ENCODE assay signal across 8 mouse cellular contexts in the genomic region with DNA sequence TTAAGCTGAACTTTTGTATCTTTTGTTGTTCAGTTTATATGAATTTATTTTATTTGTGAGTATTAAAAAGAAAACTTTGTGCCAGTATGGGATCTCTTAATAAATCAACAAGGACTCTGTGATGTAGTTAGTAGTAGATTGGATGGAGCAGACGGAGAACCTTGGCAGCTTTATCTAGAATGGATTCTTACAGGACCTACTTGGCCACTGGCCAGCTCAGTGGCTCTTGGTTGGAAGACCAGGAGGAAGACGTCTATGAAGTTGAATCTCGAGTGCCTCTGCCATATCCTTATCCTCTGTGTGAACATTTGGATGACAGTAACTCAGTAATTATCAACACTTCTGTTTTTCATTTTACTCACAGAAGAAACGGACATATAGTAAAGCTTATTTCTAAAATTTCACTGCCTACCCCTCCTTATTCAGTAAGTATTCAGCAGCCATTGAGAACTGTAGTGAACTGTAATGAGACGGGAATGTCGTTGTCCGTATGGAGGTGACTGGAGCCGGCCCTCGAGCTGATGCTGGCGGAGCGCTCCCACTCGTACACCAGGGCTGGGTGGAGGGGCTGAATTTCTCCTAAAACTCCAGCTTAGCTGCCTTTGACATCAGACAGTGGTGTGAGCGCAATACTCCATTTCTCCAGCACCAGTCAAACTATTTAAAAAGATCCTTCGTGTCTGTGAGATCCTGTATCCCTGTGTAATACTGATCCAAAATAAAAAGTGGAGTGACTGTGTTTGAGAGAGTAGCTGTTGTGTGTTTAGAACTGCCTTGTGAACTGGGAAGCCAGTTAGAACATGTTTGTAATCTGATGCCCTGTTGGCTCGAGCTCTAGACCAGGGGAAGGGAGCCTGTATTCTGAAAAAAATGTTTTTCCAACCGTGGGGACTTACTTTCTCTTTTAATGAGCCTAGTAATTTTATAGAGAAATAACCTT.
DNase-seq lines count a peak whose midpoint lies in the region; ATAC-seq and TF ChIP-seq lines count a peak whose summit lies in the region.

No protein-coding gene starts in this region.

- no peak for TF ChIP-seq CTCF in lung, embryonic 14.5 days (IDR thresholded peaks at IDR 0.05; ENCODE audit: low read depth)

- no peaks in the 10 kb centered on the region for H3K4me1 ChIP-seq in embryonic facial prominence, embryonic 11.5 days (ENCODE audit: control insufficient read depth, insufficient read depth, low read length)
- peaks cover 3% of the 10 kb centered on the region; the same call in 1 of the 2 replicates for H3K4me1 ChIP-seq in lung, embryonic 14.5 days (ENCODE audit: insufficient read depth)

- H3K4me2 ChIP-seq in embryonic facial prominence, embryonic 11.5 days (ENCODE audit: low read depth, low read length) = no peak overlapping the region
- H3K4me2 ChIP-seq in lung, embryonic 14.5 days = peak overlapping the region; percentile 54

- ATAC-seq in embryonic facial prominence, embryonic 11.5 days (replicated peaks; ENCODE audit: insufficient number of reproducible peaks, low FRiP score, low TSS enrichment, low read depth) = 0 out of 2 replicates have a peak, but pooled peaks have one; percentile 52
- ATAC-seq in lung, embryonic 14.5 days (ENCODE audit: insufficient read depth) = peak; percentile 96
- ATAC-seq in erythroid progenitor cell, adult 5-6 weeks (replicated peaks; ENCODE audit: low FRiP score, poor library complexity, severe bottlenecking) = no peak

- DNase-seq in 416B (ENCODE audit: low read depth) = peak; percentile 50
- peak; percentile 23 for DNase-seq in MN1 (ENCODE audit: low spot score)
- peak; percentile 54 for DNase-seq in embryonic facial prominence, embryonic 11.5 days (ENCODE audit: low spot score)
- peak; percentile 39 to 52 for DNase-seq in heart, postnatal 14 days
- peak; percentile 83 for DNase-seq in lung, embryonic 14.5 days
- DNase-seq in frontal cortex, postnatal 14 days (ENCODE audit: low spot score in 2 of 2) = no peak
- DNase-seq in spleen, adult 12 weeks (ENCODE audit: low spot score) = no peak

- H3K9ac ChIP-seq in embryonic facial prominence, embryonic 11.5 days (replicated peaks; ENCODE audit: low read length) = no peak overlapping the region
- no peak overlapping the region for H3K9ac ChIP-seq in lung, embryonic 14.5 days

- H3K27ac ChIP-seq in embryonic facial prominence, embryonic 11.5 days (replicated peaks; ENCODE audit: low read depth, low read length) = no peak overlapping the region
- peak overlapping the region; percentile 90 for H3K27ac ChIP-seq in lung, embryonic 14.5 days (ENCODE audit: low read depth)

- peaks cover 2% of the 10 kb centered on the region for H3K36me3 ChIP-seq in embryonic facial prominence, embryonic 11.5 days (replicated peaks; ENCODE audit: control insufficient read depth, insufficient read depth, low read depth, low read length)
- H3K36me3 ChIP-seq in lung, embryonic 14.5 days (ENCODE audit: insufficient read depth) = peaks cover 6% of the 10 kb centered on the region; the same call in 1 of the 2 replicates

- intact Hi-C loops in heart, postnatal 14 days (cut with DNase I) = no loop called here

- no peaks in the 10 kb centered on the region for H3K27me3 ChIP-seq in embryonic facial prominence, embryonic 11.5 days (ENCODE audit: control insufficient read depth, insufficient read depth, low read length)
- no peaks in the 10 kb centered on the region for H3K27me3 ChIP-seq in lung, embryonic 14.5 days (ENCODE audit: insufficient read depth, low read length)

- 58% methylated on average over 16 of the region's 16 CpGs for WGBS in embryonic facial prominence, embryonic 11.5 days
- WGBS in lung, embryonic 14.5 days = 30% methylated on average over 16 of the region's 16 CpGs

- no peaks in the 10 kb centered on the region for H3K9me3 ChIP-seq in embryonic facial prominence, embryonic 11.5 days (replicated peaks; ENCODE audit: control insufficient read depth, low read length)
- no peaks in the 10 kb centered on the region for H3K9me3 ChIP-seq in lung, embryonic 14.5 days (ENCODE audit: low read depth, low read length)

- H3K4me3 ChIP-seq in embryonic facial prominence, embryonic 11.5 days (ENCODE audit: low read depth, low read length) = no peak overlapping the region
- peak overlapping the region; percentile 23 for H3K4me3 ChIP-seq in lung, embryonic 14.5 days (ENCODE audit: low read depth, low read length)

Comparison
In these comparisons a context has a peak if more than half of its experiments do, and no peak if none do; other contexts are left out.
1. DNase-seq: peak in 416B (single experiment), MN1 (single experiment), embryonic facial prominence, embryonic 11.5 days (single experiment), heart, postnatal 14 days (2 of 2) and lung, embryonic 14.5 days (single experiment); none in frontal cortex, postnatal 14 days (0 of 2) and spleen, adult 12 weeks (single experiment).